Mouse (Mus musculus): ENCODE results near the gene Nacc2.

DNA sequence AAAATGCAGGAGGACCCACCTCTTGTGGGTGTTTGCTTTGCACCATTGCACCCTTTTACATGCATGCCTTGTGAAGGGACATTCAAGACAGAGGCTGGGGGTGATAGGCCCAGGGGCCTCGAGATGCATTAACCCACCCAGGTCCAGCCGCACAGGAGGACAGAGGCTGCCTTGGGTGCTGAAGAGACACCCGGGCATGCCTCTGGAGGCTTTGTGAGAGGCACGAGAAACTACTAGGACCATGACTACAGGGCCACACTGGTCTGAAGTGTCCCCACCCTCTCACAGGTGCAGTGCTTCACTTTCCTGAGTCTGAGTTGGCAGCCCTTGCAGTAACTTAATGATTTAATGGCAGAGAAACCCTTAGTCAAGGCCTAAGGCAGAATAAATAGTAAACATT is 22.1 kb upstream of the Nacc2 start:
- TF ChIP-seq CTCF (IDR thresholded peaks at IDR 0.05; ENCODE audit: borderline replicate concordance, insufficient read depth, low read depth, low read length) (no peak), POLR2A (IDR thresholded peaks at IDR 0.05; ENCODE audit: borderline replicate concordance, insufficient read depth, low read length) (no peak)
